Mouse (Mus musculus): Measurements from ENCODE around the gene Snapc1. TPM values are rescaled to one million over a fixed set of nuclear protein-coding genes. Genes with fewer than 3 reads are reported as not detected.

Gene Snapc1
- polyA plus RNA-seq, 1 experiment from 2014 or later = 18.4 TPM

DNA sequence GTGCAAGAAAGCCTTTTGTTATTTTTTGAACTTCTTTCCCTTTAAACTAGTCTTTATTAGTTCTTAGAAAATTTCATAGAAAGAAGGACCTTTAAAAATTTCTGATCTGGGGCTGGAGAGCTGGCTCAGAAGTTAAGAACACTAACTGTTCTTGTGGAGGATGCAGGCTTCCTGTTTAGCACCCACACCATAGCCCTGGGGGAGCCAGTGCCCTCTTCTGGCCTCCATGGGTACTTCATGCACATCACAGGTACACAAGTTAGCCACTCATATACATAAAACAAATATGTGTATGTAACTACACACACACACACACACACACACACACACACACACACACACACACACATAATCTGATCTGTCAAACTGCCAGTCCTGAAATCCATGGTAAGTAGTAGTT is 25.3 kb downstream of the Snapc1 start:
- H3K4me3 ChIP-seq (replicated peaks) = no peak overlapping the region
- H3K27ac ChIP-seq (replicated peaks) = no peak overlapping the region
- no peaks in the 10 kb centered on the region for H3K27me3 ChIP-seq
- H3K4me2 ChIP-seq (replicated peaks) = no peak overlapping the region
- H3K36me3 ChIP-seq = peaks cover 20% of the 10 kb centered on the region; the same call in 1 of the 2 replicates
- no peaks in the 10 kb centered on the region for H3K4me1 ChIP-seq
- H3K9me3 ChIP-seq (replicated peaks) = no peaks in the 10 kb centered on the region
- no peak overlapping the region for H3K9ac ChIP-seq
- ATAC-seq (ENCODE audit: insufficient number of reproducible peaks, low FRiP score, low TSS enrichment, low read depth) = no peak

DNA sequence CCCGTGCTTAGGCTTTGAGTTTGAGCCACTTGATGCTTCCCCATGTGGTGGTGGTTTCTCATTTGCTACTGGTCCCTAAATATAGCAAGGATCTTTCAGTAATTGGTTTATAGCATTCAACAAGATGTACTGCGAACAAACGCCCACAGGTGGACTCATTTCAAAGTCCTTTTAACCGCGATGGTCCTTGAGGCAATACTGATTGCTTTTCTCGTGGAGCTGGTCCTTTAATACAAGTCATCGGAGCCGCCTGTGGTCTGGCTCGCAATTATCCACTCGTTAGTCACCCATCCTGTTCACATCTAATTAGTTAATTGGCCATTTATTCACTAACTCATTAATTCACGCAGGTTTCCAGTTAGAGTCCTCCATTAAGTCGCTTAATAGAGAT is 32.6 kb downstream of the Snapc1 start:
- WGBS = 37% methylated on average over 12 of the region's 12 CpGs
- no peaks in the 10 kb centered on the region for H3K36me3 ChIP-seq
- H3K9ac ChIP-seq = no peak overlapping the region
- H3K27ac ChIP-seq (replicated peaks) = no peak overlapping the region
- H3K27me3 ChIP-seq = peaks cover 9% of the 10 kb centered on the region
- H3K4me3 ChIP-seq (replicated peaks) = peak overlapping the region; percentile 61
- ATAC-seq (ENCODE audit: insufficient number of reproducible peaks, low FRiP score, low TSS enrichment, low read depth) = no peak
- no peaks in the 10 kb centered on the region for H3K9me3 ChIP-seq (replicated peaks)
- peak overlapping the region; percentile 93 for H3K4me2 ChIP-seq (replicated peaks)
- peaks cover 9% of the 10 kb centered on the region; the same call in 1 of the 2 replicates for H3K4me1 ChIP-seq

DNA sequence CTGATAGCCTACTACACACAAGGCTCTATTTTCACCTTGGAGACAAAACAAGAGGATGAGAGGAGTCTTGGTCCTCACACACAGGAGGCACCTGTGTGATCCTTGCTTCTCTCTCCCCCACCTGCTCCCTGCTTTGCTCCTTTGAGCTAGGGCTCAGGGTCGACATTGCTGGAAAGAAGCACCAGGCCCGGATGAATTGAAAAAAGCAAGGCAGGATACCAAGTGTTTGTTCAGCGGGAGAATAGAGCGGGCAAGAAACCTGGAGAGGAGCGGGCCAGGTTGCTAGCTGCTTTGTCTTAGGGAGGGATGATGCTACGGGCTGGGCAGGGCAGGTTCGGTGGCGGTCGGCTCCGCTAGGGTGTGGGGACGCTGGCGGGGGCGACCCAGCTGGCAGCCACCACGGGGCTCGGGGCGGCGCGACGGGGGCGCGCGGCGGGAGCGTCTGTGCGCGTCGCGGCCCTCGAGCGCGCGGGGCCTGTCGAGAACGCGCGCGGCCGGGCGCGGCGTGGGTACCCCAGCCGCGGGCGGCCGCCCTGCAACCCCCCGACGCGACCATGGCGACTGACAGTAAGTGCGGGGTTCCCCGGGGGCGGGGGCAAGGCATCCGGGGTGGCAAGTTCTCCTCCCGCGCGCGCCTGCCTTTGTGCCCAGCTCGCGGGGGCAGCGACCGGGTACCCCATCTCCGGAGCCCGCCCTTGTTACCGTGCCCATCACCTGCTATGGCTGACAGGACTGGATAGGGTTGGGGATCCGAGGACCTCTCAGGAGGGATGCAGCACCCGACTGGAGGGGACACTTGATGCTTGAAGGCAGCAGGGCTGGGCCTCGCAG is 33.2 kb downstream of the Snapc1 start, which contains the start of gene Syt16:
Gene Syt16 (plus strand): TSS at position 365 of the 831 bp plus-strand sequence.
- Histone ChIP-seq H3K27me3 (peaks cover 9% of the 10 kb centered on the region), H3K36me3 (no peaks in the 10 kb centered on the region), H3K4me1 (peaks cover 9% of the 10 kb centered on the region; the same call in 1 of the 2 replicates), H3K9me3 (replicated peaks) (no peaks in the 10 kb centered on the region), H3K9ac (peak within 1 kb of the TSS; percentile 50), H3K27ac (replicated peaks) (no peak within 1 kb of the TSS), H3K4me2 (replicated peaks) (peak within 1 kb of the TSS; percentile 93), H3K4me3 (replicated peaks) (peak within 1 kb of the TSS; percentile 61)
- under 1% methylated on average over 66 of the region's 67 CpGs for WGBS
- ATAC-seq (ENCODE audit: insufficient number of reproducible peaks, low FRiP score, low TSS enrichment, low read depth) = peak; percentile 69; the same call in 1 of the 2 replicates

DNA sequence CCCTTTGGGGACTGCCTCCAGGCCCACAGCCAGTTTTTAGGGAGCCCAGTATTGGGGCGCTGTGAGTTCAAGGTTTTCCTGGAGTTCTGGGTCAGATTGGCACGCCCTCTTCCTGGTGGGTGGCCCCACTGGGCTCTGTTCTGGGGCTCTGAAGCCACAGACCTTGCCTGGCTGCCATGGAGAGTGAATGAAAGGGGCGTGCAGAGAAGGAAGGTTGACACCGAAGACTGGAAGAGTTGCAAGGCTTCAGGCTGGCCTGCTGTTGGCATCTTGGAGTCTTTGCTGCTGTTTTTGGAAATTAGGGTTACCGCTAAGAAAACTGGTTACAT is 33.8 kb downstream of the Snapc1 start:
- H3K27me3 ChIP-seq = peaks cover 9% of the 10 kb centered on the region
- 0 out of 2 replicates have a peak, but pooled peaks have one; percentile 43 for ATAC-seq (ENCODE audit: insufficient number of reproducible peaks, low FRiP score, low TSS enrichment, low read depth)
- no peaks in the 10 kb centered on the region for H3K36me3 ChIP-seq
- H3K4me1 ChIP-seq = peaks cover 9% of the 10 kb centered on the region; the same call in 1 of the 2 replicates
- H3K4me3 ChIP-seq (replicated peaks) = peak overlapping the region; percentile 61
- H3K4me2 ChIP-seq (replicated peaks) = peak overlapping the region; percentile 93
- no peaks in the 10 kb centered on the region for H3K9me3 ChIP-seq (replicated peaks)
- peak overlapping the region; percentile 50 for H3K9ac ChIP-seq
- no peak overlapping the region for H3K27ac ChIP-seq (replicated peaks)
- 37% methylated on average over 5 of the region's 5 CpGs for WGBS

DNA sequence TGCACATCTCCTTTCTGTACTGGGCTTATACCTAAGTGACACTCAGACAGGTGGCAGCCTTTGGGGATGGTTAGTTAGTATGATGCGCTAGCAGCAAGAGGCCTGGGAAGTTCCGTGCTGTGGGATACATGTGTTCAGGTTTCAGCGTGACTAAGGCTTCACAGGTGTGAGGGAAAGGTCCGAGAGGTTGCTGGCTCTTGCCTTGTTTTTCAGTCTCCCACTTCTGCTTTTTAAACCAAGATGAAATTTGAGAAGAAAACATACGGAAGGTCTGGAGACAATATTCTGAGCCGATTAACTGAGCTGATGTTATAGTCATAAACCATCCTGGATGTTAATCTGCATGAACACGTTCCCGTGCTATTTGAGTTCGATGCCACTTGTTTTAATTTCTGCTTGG is 38.2 kb downstream of the Snapc1 start:
- Histone ChIP-seq H3K9ac (no peak overlapping the region), H3K4me3 (replicated peaks) (no peak overlapping the region), H3K27me3 (peaks cover 1% of the 10 kb centered on the region; the same call in 1 of the 2 replicates), H3K4me2 (replicated peaks) (no peak overlapping the region), H3K27ac (replicated peaks) (no peak overlapping the region), H3K36me3 (no peaks in the 10 kb centered on the region), H3K9me3 (replicated peaks) (no peaks in the 10 kb centered on the region), H3K4me1 (peaks cover 8% of the 10 kb centered on the region; the same call in 1 of the 2 replicates)
- WGBS = 49% methylated on average over 9 of the region's 9 CpGs
- ATAC-seq (ENCODE audit: insufficient number of reproducible peaks, low FRiP score, low TSS enrichment, low read depth) = no peak

DNA sequence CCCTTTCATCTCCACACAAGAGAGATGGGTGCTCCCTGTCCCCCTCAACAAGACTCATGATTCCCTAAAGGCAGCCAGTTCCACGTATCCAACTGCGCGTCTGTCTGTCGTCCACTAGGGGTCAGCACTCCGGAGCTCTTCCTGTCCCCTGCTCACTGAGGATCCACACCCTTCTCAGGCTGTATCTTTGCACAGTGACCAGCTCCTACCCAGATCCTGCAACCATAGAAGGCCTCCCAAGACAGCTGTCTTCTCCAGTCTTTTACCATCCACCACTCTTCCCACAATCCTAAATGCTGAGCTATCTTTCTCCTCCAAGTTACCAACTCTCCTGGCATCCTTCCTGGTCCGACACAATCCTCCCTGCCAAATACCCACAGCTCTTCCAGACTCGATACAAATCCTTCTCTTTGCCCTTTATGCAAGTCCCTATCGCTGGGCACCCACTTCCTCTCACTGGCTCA is 45.2 kb downstream of the Snapc1 start:
- 27% methylated on average over 8 of the region's 8 CpGs for WGBS
- H3K27ac ChIP-seq (replicated peaks) = no peak overlapping the region
- H3K9ac ChIP-seq = no peak overlapping the region
- no peak overlapping the region for H3K4me3 ChIP-seq (replicated peaks)
- no peak for ATAC-seq (ENCODE audit: insufficient number of reproducible peaks, low FRiP score, low TSS enrichment, low read depth)
- H3K36me3 ChIP-seq = no peaks in the 10 kb centered on the region
- no peak overlapping the region for H3K4me2 ChIP-seq (replicated peaks)
- H3K4me1 ChIP-seq = peaks cover 4% of the 10 kb centered on the region
- no peaks in the 10 kb centered on the region for H3K9me3 ChIP-seq (replicated peaks)
- no peaks in the 10 kb centered on the region for H3K27me3 ChIP-seq

DNA sequence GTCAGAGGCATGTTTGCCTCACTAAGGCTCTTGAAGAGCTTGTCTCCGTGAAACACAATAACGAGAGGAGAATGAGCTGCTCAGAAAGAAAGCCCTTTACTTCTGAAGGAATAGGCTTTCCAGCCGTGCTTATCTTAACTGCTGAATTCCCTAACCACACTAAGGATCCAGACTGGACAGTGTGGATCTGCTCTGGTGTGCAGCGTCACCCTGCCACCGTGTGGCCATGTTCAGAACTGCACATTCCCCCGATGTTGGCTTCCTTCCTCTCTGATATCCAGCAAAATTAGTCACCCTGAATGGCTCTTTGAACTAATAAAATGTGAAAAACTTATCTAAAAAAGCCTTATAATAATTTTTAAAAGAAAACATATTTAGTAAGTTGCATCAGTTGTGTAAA is 49.5 kb downstream of the Snapc1 start:
- H3K4me3 ChIP-seq (replicated peaks) = no peak overlapping the region
- under 1% methylated on average over 6 of the region's 6 CpGs for WGBS
- ATAC-seq (ENCODE audit: insufficient number of reproducible peaks, low FRiP score, low TSS enrichment, low read depth) = no peak
- no peak overlapping the region for H3K27ac ChIP-seq (replicated peaks)
- H3K4me2 ChIP-seq (replicated peaks) = peak overlapping the region; percentile 33
- no peaks in the 10 kb centered on the region for H3K9me3 ChIP-seq (replicated peaks)
- H3K4me1 ChIP-seq = peaks cover 4% of the 10 kb centered on the region
- H3K9ac ChIP-seq = no peak overlapping the region
- no peaks in the 10 kb centered on the region for H3K36me3 ChIP-seq
- no peaks in the 10 kb centered on the region for H3K27me3 ChIP-seq

DNA sequence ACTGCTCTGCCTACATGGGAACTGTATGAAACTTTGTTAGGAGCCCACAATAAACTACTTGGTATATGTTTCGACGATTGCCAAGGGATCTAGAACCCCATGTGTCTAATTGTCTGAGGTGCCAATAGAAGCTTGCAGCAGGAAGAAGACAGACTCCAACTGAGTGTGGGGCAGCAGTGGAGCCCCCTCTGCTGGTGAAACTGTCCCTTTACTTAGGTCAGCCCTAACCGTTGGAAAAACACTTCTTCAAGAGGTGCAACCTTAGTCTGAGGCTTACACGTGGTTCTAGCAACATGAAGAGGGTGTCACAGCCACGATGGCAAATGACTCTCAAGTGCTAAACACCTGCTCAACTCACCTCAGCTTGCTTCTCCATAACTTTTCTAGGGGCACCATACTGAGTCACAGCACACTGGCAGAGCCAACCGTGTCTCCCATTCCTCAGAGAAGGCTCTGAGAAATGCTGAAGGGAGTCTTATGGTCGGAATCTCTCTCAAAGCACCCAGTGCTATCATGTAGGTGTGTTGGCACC is 50.5 kb downstream of the Snapc1 start:
- peaks cover 4% of the 10 kb centered on the region for H3K4me1 ChIP-seq
- WGBS = 59% methylated on average over 7 of the region's 7 CpGs
- no peak overlapping the region for H3K4me3 ChIP-seq (replicated peaks)
- no peaks in the 10 kb centered on the region for H3K27me3 ChIP-seq
- no peaks in the 10 kb centered on the region for H3K9me3 ChIP-seq (replicated peaks)
- no peak overlapping the region for H3K4me2 ChIP-seq (replicated peaks)
- no peak overlapping the region for H3K9ac ChIP-seq
- H3K27ac ChIP-seq (replicated peaks) = no peak overlapping the region
- no peaks in the 10 kb centered on the region for H3K36me3 ChIP-seq
- ATAC-seq (ENCODE audit: insufficient number of reproducible peaks, low FRiP score, low TSS enrichment, low read depth) = no peak

DNA sequence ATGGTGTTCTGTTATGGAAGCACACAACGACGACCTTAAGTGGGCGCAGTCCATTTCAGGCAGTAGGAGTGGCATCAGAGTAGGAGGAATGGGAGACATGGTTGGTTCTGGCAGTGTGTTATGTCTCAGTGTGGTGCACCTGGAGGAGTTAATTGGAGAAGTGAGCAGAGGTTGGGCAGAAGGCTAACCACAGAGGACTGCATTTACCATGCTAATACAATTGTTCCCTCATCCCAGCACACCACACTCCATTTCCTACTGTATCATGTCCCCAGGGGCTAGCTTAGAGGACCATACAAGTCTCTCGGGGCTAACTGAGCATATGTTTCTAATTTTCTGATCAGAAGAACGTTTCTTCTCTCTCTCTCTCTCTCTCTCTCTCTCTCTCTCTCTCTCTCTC is 51.2 kb downstream of the Snapc1 start:
- Histone ChIP-seq H3K27ac (replicated peaks) (no peak overlapping the region), H3K27me3 (no peaks in the 10 kb centered on the region), H3K4me3 (replicated peaks) (no peak overlapping the region), H3K4me1 (peaks cover 4% of the 10 kb centered on the region), H3K9me3 (replicated peaks) (no peaks in the 10 kb centered on the region), H3K4me2 (replicated peaks) (no peak overlapping the region), H3K36me3 (no peaks in the 10 kb centered on the region), H3K9ac (no peak overlapping the region)
- ATAC-seq (ENCODE audit: insufficient number of reproducible peaks, low FRiP score, low TSS enrichment, low read depth) = no peak
- 48% methylated on average over 5 of the region's 5 CpGs for WGBS

DNA sequence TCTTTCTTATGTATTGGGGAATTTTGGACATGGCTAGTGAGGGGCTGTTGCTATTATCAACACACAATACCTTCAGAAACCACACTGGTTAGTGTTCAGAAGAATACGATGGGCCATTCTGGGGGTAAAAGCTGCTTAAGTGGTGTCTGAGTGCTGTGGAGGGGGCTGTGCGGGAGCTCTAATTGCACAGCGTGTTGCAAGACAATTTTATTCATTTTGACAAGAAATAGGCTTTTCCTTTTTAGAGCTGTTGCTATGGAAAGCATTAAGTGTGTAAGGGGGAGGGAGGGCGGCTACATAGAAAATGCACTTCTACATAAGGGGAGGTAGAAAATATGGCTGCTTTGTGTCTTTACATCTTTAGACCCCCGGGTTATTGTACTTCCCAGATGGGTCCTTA is 59.0 kb downstream of the Snapc1 start:
- Histone ChIP-seq H3K27me3 (no peaks in the 10 kb centered on the region), H3K9ac (no peak overlapping the region), H3K4me2 (replicated peaks) (no peak overlapping the region), H3K4me1 (no peaks in the 10 kb centered on the region), H3K36me3 (no peaks in the 10 kb centered on the region), H3K27ac (replicated peaks) (no peak overlapping the region), H3K9me3 (replicated peaks) (no peaks in the 10 kb centered on the region), H3K4me3 (replicated peaks) (no peak overlapping the region)
- WGBS = 48% methylated on average over 5 of the region's 5 CpGs
- ATAC-seq (ENCODE audit: insufficient number of reproducible peaks, low FRiP score, low TSS enrichment, low read depth) = no peak

DNA sequence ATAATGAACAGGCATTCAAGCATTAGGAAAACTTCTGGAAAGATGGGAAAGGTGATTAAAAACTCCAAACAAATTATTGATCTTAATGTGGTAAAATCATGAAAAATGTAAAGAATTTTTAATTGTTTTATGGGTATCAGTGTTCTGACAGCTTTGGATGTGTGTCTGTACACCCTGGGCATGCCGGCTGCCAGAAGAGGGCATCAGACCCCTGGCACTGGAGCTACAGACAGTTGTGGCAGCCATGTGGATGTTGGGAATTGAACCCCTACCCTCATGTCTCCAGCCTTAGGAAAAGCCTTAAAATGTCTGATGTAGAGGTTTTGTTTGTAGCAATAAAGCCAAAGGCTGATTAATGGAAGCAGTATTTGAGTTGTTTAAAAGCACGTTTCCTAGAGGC is 60.6 kb downstream of the Snapc1 start:
- Histone ChIP-seq H3K9me3 (replicated peaks) (no peaks in the 10 kb centered on the region), H3K4me1 (no peaks in the 10 kb centered on the region), H3K27ac (replicated peaks) (no peak overlapping the region), H3K27me3 (no peaks in the 10 kb centered on the region), H3K9ac (no peak overlapping the region), H3K36me3 (no peaks in the 10 kb centered on the region), H3K4me2 (replicated peaks) (no peak overlapping the region), H3K4me3 (replicated peaks) (no peak overlapping the region)
- no peak for ATAC-seq (ENCODE audit: insufficient number of reproducible peaks, low FRiP score, low TSS enrichment, low read depth)
- 89% methylated on average over 2 of the region's 2 CpGs for WGBS

Data from embryonic facial prominence, embryonic 15.5 days (tissue).